Mouse (Mus musculus): ENCODE measurements at regions not wholly inside any gene's neighbourhood (a gene's known extent, or its start where the extent isn't known, plus 50 kb on each side); places are given as distances from the start of the nearest gene placed in this dataset.

DNA sequence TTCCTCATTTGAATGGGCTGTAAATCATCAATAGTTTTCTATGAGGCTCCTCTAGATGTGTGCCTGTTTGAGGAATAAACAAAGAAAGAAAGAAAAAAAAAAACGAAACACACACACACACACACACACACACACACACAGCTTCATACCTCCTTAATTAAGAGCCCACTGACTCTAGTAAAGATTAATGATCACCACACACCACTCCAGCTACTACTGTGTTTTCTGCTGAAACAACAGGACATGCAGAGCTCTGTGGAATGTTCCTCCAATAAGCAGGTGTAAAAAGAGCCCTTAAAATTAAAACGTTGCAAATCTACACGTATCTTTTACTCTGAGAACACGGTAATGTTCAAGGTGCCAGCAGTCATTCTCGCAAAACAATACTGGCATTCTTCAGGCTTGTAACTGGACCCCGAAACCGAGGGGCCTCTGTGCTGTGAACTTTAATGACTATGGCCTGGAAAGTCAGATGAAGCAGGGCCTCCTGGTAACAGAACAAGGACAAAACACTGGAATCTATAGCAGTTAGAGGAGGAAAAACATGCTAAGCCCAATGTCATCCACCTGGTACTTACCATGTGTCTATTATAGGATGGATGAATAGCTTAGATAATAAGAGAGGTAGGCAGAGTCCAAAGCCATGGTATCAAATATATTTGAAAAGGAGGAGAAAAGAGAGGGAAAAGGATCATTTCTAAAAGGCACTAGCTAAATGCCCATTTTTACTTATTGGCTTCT, 151.7 kb downstream of the Gm11361 start:
- DNase-seq (ENCODE audit: low spot score in 2 of 2): no peak

DNA sequence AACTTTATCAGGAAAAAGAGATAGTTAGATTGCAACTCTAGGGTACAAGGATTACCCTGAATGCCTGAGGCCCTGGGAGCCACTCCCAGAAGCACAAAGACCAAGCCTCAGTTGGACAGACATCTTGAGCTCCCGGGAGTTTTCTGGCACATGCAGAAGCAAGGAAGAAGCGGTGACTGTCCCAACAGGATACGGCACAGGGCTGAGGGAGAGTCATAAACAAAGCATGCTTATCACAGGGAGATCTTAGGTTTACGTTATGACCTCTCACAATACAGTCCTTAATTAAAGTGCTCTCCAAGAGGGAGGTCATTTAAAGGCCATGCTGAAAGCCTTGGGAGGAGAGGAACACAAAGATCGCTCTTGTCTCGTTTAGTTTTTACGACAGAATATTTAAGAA, 143.1 kb downstream of the Gm11361 start:
- no peak for DNase-seq (ENCODE audit: low spot score in 2 of 2)
